Mouse (Mus musculus): Measurements from ENCODE around the gene Il1rapl2. TPM values are rescaled to one million over a fixed set of nuclear protein-coding genes. Genes with fewer than 3 reads are reported as not detected.
A peak's percentile ranks its signal among the peaks of the same experiment; 100 is the strongest.
"Not testable (repeated sequence)": the region's sequence is repeated elsewhere in the genome, so short reads cannot be mapped to it uniquely, and the experiment has no call there.

The Il1rapl2 gene
- polyA plus RNA-seq, 1 experiment from 2014 or later, result 0.37 TPM

DNA sequence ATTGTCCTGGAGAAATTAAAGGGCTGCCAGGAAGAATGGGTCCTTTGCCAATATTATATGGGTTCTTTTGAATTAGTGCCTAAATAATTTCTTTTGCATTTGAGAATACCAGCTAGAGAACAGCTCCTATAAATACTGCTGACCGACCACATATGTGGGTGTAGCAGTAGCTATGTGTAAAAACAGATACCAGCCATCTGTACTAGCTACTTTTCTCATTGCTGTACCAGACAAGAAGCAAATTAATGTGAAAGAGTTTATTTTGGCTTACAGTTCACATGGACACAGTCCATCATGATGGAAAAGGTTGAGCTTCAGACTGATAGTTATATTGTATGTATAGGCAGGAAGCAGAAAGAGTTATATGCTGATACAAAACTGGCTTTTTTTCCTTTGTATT, 377.3 kb downstream of the Il1rapl2 start:
- no peaks in the 10 kb centered on the region for H3K27me3 ChIP-seq (ENCODE audit: control insufficient read depth, insufficient read depth, low read length)
- H3K9ac ChIP-seq (ENCODE audit: low read depth, low read length), result no peak overlapping the region
- 73% methylated on average over 1 of the region's 1 CpGs for WGBS
- H3K4me3 ChIP-seq (ENCODE audit: low read depth, low read length), result no peak overlapping the region
- H3K4me1 ChIP-seq (replicated peaks; ENCODE audit: control insufficient read depth, insufficient read depth, low read length), result no peaks in the 10 kb centered on the region
- H3K4me2 ChIP-seq (replicated peaks; ENCODE audit: low read depth, low read length), result no peak overlapping the region
- DNase-seq (ENCODE audit: low spot score), result no peak
- no peaks in the 10 kb centered on the region for H3K36me3 ChIP-seq (ENCODE audit: control insufficient read depth, insufficient read depth, low read length)
- no peaks in the 10 kb centered on the region for H3K9me3 ChIP-seq (ENCODE audit: control insufficient read depth, low read length)
- H3K27ac ChIP-seq (ENCODE audit: low read depth, low read length), result no peak overlapping the region
- ATAC-seq (ENCODE audit: low FRiP score), result no peak

DNA sequence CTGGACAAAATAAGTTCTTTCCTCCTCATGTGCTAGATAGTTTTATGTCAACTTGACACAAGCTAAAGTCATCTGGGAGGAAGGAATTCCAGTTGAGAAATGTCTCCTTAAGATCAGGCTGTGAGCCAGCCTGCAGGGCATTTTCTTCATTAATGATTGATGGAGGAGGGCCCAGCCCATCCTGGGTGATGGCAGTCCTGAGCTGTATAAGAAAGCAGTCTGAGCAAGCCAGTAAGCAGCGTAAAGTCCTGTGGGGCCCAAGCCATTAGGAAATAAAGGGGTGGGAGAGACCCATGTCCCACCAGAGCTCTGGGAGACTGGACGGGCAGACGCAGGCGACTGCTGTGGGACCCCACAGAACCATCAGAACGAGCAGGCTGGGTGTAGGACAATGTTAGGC, 400.9 kb downstream of the Il1rapl2 start:
- Histone ChIP-seq H3K36me3 (ENCODE audit: control insufficient read depth, insufficient read depth, low read length) (no peaks in the 10 kb centered on the region), H3K4me3 (ENCODE audit: low read depth, low read length) (no peak overlapping the region), H3K4me1 (replicated peaks; ENCODE audit: control insufficient read depth, insufficient read depth, low read length) (no peaks in the 10 kb centered on the region), H3K27ac (ENCODE audit: low read depth, low read length) (no peak overlapping the region), H3K4me2 (replicated peaks; ENCODE audit: low read depth, low read length) (no peak overlapping the region), H3K9me3 (ENCODE audit: control insufficient read depth, low read length) (no peaks in the 10 kb centered on the region), H3K9ac (ENCODE audit: low read depth, low read length) (no peak overlapping the region), H3K27me3 (ENCODE audit: control insufficient read depth, insufficient read depth, low read length) (no peaks in the 10 kb centered on the region)
- WGBS, result 64% methylated on average over 5 of the region's 5 CpGs
- ATAC-seq (ENCODE audit: low FRiP score) (peak; percentile 54), DNase-seq (ENCODE audit: low spot score) (no peak)

DNA sequence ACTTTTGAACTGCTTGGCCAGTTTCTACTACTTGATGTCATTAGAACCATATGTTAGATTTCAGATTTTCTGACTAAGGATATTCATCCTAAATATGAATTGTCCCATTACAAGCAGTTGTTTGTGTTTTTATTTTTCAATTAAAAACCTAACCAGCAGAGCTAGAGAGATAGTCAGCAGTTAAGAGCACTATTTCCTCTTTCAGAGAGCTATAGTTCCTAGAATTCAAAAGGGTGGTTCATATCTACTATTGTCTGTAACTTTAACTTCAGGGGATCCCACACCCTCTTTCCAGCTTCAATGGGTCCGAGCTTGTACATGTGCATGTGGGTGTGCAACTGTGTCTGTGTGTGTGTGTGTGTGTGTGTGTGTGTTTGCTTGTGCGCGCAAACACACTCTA, 472.7 kb downstream of the Il1rapl2 start:
- H3K9me3 ChIP-seq (ENCODE audit: control insufficient read depth, low read length), result no peaks in the 10 kb centered on the region
- no peak overlapping the region for H3K4me2 ChIP-seq (replicated peaks; ENCODE audit: low read depth, low read length)
- no peak overlapping the region for H3K9ac ChIP-seq (ENCODE audit: low read depth, low read length)
- DNase-seq (ENCODE audit: low spot score) (no peak), ATAC-seq (ENCODE audit: low FRiP score) (no peak)
- no peak overlapping the region for H3K4me3 ChIP-seq (ENCODE audit: low read depth, low read length)
- no peaks in the 10 kb centered on the region for H3K4me1 ChIP-seq (replicated peaks; ENCODE audit: control insufficient read depth, insufficient read depth, low read length)
- H3K36me3 ChIP-seq (ENCODE audit: control insufficient read depth, insufficient read depth, low read length), result no peaks in the 10 kb centered on the region
- 86% methylated on average over 3 of the region's 3 CpGs for WGBS
- no peaks in the 10 kb centered on the region for H3K27me3 ChIP-seq (ENCODE audit: control insufficient read depth, insufficient read depth, low read length)
- H3K27ac ChIP-seq (ENCODE audit: low read depth, low read length), result no peak overlapping the region

DNA sequence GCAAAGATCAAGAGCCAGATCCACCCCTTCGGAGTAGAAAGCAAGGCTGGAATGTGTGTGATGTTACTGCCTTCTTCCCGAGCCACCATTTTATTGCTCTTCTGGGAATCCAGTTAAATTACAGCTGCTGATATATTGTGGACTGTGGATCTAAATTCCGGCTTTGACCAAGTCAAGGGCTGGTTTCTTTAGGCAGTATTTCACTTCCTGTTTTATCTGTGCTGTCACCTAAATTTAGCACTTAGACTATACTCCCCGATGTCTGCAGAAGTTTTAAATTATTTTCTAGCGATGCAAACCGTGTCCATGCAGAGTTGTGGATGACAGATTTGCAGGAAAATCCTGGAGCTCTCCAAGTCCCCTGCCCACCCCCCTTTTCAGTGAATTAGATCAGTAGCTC, 533.5 kb downstream of the Il1rapl2 start:
- Histone ChIP-seq H3K4me2 (replicated peaks; ENCODE audit: low read depth, low read length) (no peak overlapping the region), H3K27me3 (ENCODE audit: control insufficient read depth, insufficient read depth, low read length) (no peaks in the 10 kb centered on the region), H3K36me3 (ENCODE audit: control insufficient read depth, insufficient read depth, low read length) (no peaks in the 10 kb centered on the region), H3K9me3 (ENCODE audit: control insufficient read depth, low read length) (no peaks in the 10 kb centered on the region), H3K4me1 (replicated peaks; ENCODE audit: control insufficient read depth, insufficient read depth, low read length) (no peaks in the 10 kb centered on the region), H3K27ac (ENCODE audit: low read depth, low read length) (no peak overlapping the region), H3K4me3 (ENCODE audit: low read depth, low read length) (no peak overlapping the region), H3K9ac (ENCODE audit: low read depth, low read length) (no peak overlapping the region)
- no peak for ATAC-seq (ENCODE audit: low FRiP score)
- 69% methylated on average over 6 of the region's 6 CpGs for WGBS
- no peak for DNase-seq (ENCODE audit: low spot score)

DNA sequence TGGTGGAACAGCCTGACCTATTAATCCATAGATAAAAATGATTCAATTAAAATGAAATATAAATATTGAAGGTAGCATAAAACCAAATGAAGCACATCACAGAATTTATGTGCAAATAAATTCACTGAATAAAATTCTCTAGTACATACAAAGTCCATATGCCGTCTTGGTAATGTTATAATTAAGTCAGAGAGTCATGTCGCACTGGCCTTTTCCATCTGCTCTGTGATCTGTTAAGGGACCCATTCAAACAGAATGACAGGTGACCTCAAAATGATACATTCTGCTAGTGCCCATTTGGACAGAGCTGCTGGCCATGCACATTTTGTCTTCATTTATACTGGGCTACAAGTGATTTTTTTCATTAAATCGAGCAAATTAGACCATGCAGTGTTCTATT, 534.3 kb downstream of the Il1rapl2 start:
- no peaks in the 10 kb centered on the region for H3K36me3 ChIP-seq (ENCODE audit: control insufficient read depth, insufficient read depth, low read length)
- 58% methylated on average over 3 of the region's 3 CpGs for whole genome bisulfite sequencing
- peak; percentile 40; the same call in 1 of the 2 replicates for ATAC-seq (ENCODE audit: low FRiP score)

DNA sequence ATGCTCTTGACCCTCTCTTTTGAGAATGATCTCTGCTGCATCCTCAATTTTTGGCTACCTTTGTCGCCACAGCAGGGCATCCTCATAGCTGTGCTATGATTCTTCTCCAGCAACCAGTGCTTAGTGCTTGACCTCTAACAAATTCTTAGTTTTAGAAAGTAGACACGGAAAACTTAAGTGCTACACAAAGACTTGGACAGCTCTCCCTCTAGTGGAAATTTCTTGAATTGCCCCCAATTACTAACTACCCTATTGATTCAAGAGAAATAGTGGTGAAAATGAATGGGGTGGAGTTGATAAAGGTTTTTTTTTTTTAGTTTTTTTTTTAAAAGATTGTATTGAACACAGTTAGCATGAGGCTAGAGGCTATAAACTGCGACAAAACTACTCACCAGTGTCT, 599.7 kb downstream of the Il1rapl2 start:
- H3K4me3 ChIP-seq (ENCODE audit: low read depth, low read length), result no peak overlapping the region
- no peak overlapping the region for H3K4me2 ChIP-seq (replicated peaks; ENCODE audit: low read depth, low read length)
- H3K27me3 ChIP-seq (ENCODE audit: control insufficient read depth, insufficient read depth, low read length), result no peaks in the 10 kb centered on the region
- WGBS, result 11% methylated on average over 3 of the region's 3 CpGs
- no peaks in the 10 kb centered on the region for H3K9me3 ChIP-seq (ENCODE audit: control insufficient read depth, low read length)
- no peak overlapping the region for H3K27ac ChIP-seq (ENCODE audit: low read depth, low read length)
- ATAC-seq (ENCODE audit: low FRiP score) (no peak; the same call in 1 of the 2 replicates), DNase-seq (ENCODE audit: low spot score) (peak; percentile 48)
- H3K4me1 ChIP-seq (replicated peaks; ENCODE audit: control insufficient read depth, insufficient read depth, low read length), result no peaks in the 10 kb centered on the region
- no peaks in the 10 kb centered on the region for H3K36me3 ChIP-seq (ENCODE audit: control insufficient read depth, insufficient read depth, low read length)
- no peak overlapping the region for H3K9ac ChIP-seq (ENCODE audit: low read depth, low read length)

More for the DNA sequence above, 534.3 kb downstream of the Il1rapl2 start:
- H3K27ac ChIP-seq (ENCODE audit: low read depth, low read length), result no peak overlapping the region
- no peak overlapping the region for H3K4me3 ChIP-seq (ENCODE audit: low read depth, low read length)
- no peak overlapping the region for H3K9ac ChIP-seq (ENCODE audit: low read depth, low read length)
- H3K27me3 ChIP-seq (ENCODE audit: control insufficient read depth, insufficient read depth, low read length), result no peaks in the 10 kb centered on the region
- no peak overlapping the region for H3K4me2 ChIP-seq (replicated peaks; ENCODE audit: low read depth, low read length)
- DNase-seq (ENCODE audit: low spot score), result no peak
- no peaks in the 10 kb centered on the region for H3K4me1 ChIP-seq (replicated peaks; ENCODE audit: control insufficient read depth, insufficient read depth, low read length)
- H3K9me3 ChIP-seq (ENCODE audit: control insufficient read depth, low read length), result no peaks in the 10 kb centered on the region

DNA sequence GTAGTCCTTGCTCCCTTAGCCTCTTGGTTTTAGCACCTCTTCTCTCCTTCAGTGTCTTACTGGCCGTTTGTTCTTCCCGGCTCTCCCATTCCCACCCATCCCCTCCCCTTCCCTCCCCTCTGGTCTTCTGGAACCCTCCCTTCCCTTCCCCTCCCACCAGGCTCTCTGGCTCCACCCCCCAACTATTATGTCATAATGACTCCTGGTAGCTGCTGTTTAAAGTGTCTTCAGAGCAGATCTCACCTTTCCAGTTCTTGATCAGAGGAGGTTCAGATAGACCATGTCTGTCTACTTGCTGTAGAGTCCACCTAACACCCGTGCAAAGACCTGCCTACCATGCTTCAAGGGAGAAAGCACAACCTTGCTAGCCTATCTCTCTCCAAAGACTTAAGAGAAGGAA, 639.1 kb downstream of the Il1rapl2 start, which contains the start of gene Tex13a:
Gene Tex13a, minus strand, starts transcription at position 101 of the 400 bp plus-strand sequence.
- H3K27ac ChIP-seq (ENCODE audit: low read depth, low read length), result no peak within 1 kb of the TSS
- no peak for ATAC-seq (ENCODE audit: low FRiP score)
- no peak within 1 kb of the TSS for H3K4me3 ChIP-seq (ENCODE audit: low read depth, low read length)
- H3K9ac ChIP-seq (ENCODE audit: low read depth, low read length), result no peak within 1 kb of the TSS
- no peak within 1 kb of the TSS for H3K4me2 ChIP-seq (replicated peaks; ENCODE audit: low read depth, low read length)
- WGBS, result 92% methylated on average over 3 of the region's 3 CpGs
- H3K27me3 ChIP-seq (ENCODE audit: control insufficient read depth, insufficient read depth, low read length), result no peaks in the 10 kb centered on the region
- H3K4me1 ChIP-seq (replicated peaks; ENCODE audit: control insufficient read depth, insufficient read depth, low read length), result no peaks in the 10 kb centered on the region
- DNase-seq (ENCODE audit: low spot score), result no peak
- no peaks in the 10 kb centered on the region for H3K9me3 ChIP-seq (ENCODE audit: control insufficient read depth, low read length)
- no peaks in the 10 kb centered on the region for H3K36me3 ChIP-seq (ENCODE audit: control insufficient read depth, insufficient read depth, low read length)

DNA sequence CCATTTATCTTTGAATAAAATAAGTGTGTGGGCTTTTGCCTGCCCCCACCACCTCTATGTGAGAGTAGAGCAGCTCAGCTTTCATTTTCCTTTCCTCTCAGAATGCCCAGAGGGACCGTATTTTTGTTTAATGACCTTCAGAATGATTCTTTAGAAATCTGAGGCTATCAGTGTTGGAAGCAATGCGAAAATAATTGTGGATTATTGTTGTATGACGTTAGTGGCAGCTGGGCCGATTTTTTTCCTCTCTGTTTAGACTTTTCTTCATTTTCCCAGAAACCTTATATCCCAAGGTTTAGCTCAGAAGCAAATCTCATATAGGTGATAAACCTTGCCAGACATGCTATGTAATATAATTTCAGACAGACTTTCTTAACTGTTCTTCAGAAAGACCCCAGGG, 664.2 kb downstream of the Il1rapl2 start:
- Histone ChIP-seq H3K4me2 (replicated peaks; ENCODE audit: low read depth, low read length) (no peak overlapping the region), H3K36me3 (ENCODE audit: control insufficient read depth, insufficient read depth, low read length) (no peaks in the 10 kb centered on the region), H3K27me3 (ENCODE audit: control insufficient read depth, insufficient read depth, low read length) (no peaks in the 10 kb centered on the region), H3K4me3 (ENCODE audit: low read depth, low read length) (no peak overlapping the region), H3K9me3 (ENCODE audit: control insufficient read depth, low read length) (no peaks in the 10 kb centered on the region), H3K27ac (ENCODE audit: low read depth, low read length) (no peak overlapping the region), H3K4me1 (replicated peaks; ENCODE audit: control insufficient read depth, insufficient read depth, low read length) (no peaks in the 10 kb centered on the region), H3K9ac (ENCODE audit: low read depth, low read length) (no peak overlapping the region)
- no peak for DNase-seq (ENCODE audit: low spot score)
- 78% methylated on average over 4 of the region's 4 CpGs for WGBS
- ATAC-seq (ENCODE audit: low FRiP score), result no peak

DNA sequence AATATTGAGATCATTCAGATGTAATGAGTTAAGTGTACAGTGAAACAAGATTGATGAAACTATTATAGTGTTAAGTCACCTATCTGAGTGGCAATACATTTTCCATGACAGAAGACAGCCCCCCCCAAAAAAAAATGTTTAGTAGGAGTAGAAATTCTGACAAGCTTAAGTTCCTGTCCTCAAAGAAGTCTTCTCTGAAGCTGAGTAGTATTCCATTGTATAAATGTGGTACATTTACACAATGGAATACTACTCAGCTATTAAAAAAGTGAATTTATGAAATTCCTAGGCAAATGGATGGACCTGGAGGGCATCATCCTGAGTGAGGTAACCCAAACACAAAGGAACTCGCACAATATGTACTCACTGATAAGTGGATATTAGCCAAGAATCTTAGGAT, 778.3 kb downstream of the Il1rapl2 start:
- DNase-seq (ENCODE audit: low spot score), result peak; percentile 7
- not testable (repeated sequence) for H3K4me1 ChIP-seq (replicated peaks; ENCODE audit: control insufficient read depth, insufficient read depth, low read length); H3K27ac ChIP-seq (ENCODE audit: low read depth, low read length); H3K4me2 ChIP-seq (replicated peaks; ENCODE audit: low read depth, low read length); H3K27me3 ChIP-seq (ENCODE audit: control insufficient read depth, insufficient read depth, low read length); H3K4me3 ChIP-seq (ENCODE audit: low read depth, low read length); H3K9me3 ChIP-seq (ENCODE audit: control insufficient read depth, low read length); H3K36me3 ChIP-seq (ENCODE audit: control insufficient read depth, insufficient read depth, low read length); ATAC-seq (ENCODE audit: low FRiP score); H3K9ac ChIP-seq (ENCODE audit: low read depth, low read length)
- WGBS, result 71% methylated on average over 1 of the region's 1 CpGs
